Mouse (Mus musculus) stomach, embryonic 15.5 days (tissue): ENCODE data around the gene Apol9b. TPM values are rescaled to one million over a fixed set of nuclear protein-coding genes. Genes with fewer than 3 reads are reported as not detected.
"Not testable (repeated sequence)": the region's sequence is repeated elsewhere in the genome, so short reads cannot be mapped to it uniquely, and the experiment has no call there.

Experiments
- ATAC-seq: fragments of 200-750 bp; cut with Nextera tagmentation; 2 replicates; pipeline ENCODE4 v1.8.0; 2017; ENCODE audit warnings: low read depth, moderate number of reproducible peaks, moderate TSS enrichment; ENCODE audit not compliant: insufficient read depth, low FRiP score
- H3K27ac ChIP-seq: fragments of 300-500 bp; sonication (generic); 2 replicates; pipeline ENCODE4 v1.5.1; 2015; ENCODE audit warnings: mild to moderate bottlenecking, inconsistent platforms
- H3K27me3 ChIP-seq: fragments of 300-500 bp; sonication (generic); replicated peaks from 2 replicates; pipeline ENCODE4 v1.6.1; 2015; ENCODE audit warnings: inconsistent platforms
- H3K36me3 ChIP-seq: fragments of 300-500 bp; sonication (generic); 2 replicates; pipeline ENCODE4 v1.6.1; 2015; ENCODE audit warnings: inconsistent platforms
- H3K4me1 ChIP-seq: fragments of 300-500 bp; sonication (generic); 2 replicates; pipeline ENCODE4 v1.6.1; 2015; ENCODE audit warnings: inconsistent platforms
- H3K4me2 ChIP-seq: fragments of 300-500 bp; sonication (generic); 2 replicates; pipeline ENCODE4 v1.6.1; 2015; ENCODE audit warnings: mild to moderate bottlenecking, inconsistent platforms
- H3K4me3 ChIP-seq: fragments of 300-500 bp; sonication (generic); replicated peaks from 2 replicates; pipeline ENCODE4 v1.5.1; 2015; ENCODE audit warnings: inconsistent platforms
- H3K9ac ChIP-seq: fragments of 300-500 bp; sonication (generic); 2 replicates; pipeline ENCODE4 v1.6.1; 2015; ENCODE audit warnings: inconsistent platforms
- H3K9me3 ChIP-seq: fragments of 300-500 bp; sonication (generic); 2 replicates; pipeline ENCODE4 v1.6.1; 2016; ENCODE audit warnings: inconsistent platforms
- WGBS: fragments of 180-500 bp; shearing (Covaris S2); methylation state at CpG from one replicate; pipeline ENCODE4 v1.1.7; 2015; 5-methylcytosine and 5-hydroxymethylcytosine counted together
- polyA plus RNA-seq: library from polyadenylated mRNA; unstranded; fragments of >200 nt; fragmentation: Nextera tagmentation; extraction: Ambion mirVana; gene quantifications from 2 replicates; pipeline ENCODE4 v1.2.1, GENCODE M21; 2015

The Apol9b gene
- 0.13 TPM in 1 of 2 replicates, not detected in the other for polyA plus RNA-seq

DNA sequence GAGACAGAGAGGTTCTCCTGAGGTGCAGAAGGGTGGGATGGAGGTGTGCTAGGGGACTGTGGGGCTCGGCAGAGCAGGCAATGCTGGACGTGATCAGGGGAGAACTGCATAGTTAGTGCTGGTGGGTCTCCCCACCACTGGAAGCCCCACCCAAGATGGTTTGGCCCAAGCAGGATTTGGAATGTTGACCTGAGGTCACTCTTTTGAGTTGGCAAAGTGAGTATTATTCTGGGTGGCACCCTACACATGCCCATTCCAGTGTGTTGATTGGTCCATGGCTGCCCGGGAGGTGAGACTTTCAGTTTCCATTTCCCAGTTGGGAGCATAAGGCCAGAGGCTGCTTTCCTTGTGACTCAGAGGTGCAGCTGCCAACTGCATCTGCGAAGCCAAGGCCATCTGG lies at the start of gene Apol9b:
Gene Apol9b (plus strand): TSS at position 301 of the 400 bp plus-strand sequence.
- H3K4me2 ChIP-seq, H3K9ac ChIP-seq, H3K4me3 ChIP-seq, H3K36me3 ChIP-seq, ATAC-seq, H3K27ac ChIP-seq, H3K9me3 ChIP-seq, H3K4me1 ChIP-seq, H3K27me3 ChIP-seq: not testable (repeated sequence)
- WGBS, result 85% methylated on average over 1 of the region's 4 CpGs

DNA sequence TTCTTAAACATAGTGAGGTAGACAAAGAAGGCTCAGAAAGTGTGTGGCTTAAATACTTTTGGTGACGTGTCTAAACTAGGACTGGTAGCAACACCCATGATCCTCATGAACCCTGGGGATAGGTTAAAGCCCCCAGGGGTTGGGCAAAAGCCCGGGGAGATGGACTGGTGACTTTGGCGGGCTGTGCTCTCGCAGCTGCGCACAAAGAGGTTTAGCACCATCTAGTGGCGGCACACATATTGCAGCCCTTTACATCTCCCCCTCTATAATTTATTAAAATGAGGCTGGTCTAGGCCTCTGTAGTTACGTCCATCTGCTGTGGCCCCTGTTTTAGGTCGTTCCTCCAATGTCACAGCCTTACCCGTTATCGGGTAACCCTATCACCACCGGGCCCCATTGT lies 44.9 kb upstream of the Apol9b start:
- ATAC-seq, H3K4me1 ChIP-seq, H3K9ac ChIP-seq, H3K27me3 ChIP-seq, H3K4me3 ChIP-seq, H3K4me2 ChIP-seq, H3K9me3 ChIP-seq, H3K36me3 ChIP-seq, H3K27ac ChIP-seq: not testable (repeated sequence)
- 19% methylated on average over 11 of the region's 11 CpGs for WGBS

DNA sequence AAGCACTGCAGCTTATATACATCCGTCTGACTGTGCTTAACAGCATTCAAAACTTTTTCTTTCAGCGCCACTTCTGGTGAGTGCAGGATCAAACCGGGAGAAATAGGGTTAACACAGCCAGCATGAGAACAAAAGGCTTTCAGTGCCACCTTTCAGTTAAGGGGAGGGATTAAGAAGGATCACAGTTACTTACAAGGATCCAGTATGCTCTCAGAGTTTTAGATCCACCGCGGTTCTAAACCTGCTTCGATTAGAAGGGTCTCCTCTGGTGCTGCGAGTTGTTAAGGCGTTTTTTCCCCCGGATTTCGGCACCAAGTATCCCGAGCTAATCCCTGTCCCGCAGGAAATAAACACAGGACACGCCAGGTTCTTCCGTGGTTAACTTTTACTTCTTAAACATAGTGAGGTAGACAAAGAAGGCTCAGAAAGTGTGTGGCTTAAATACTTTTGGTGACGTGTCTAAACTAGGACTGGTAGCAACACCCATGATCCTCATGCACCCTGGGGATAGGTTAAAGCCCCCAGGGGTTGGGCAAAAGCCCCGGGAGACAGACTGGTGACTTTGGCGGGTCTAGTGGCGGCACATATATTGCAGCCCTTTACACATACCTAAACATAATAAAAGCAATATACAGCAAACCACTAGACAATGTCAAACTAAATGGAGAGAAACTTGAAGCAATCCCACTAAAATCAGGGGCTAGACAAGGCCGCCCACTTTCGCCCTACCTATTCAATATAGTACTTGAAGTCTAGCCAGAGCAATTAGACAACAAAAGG lies 37.1 kb upstream of the Apol9b start:
- H3K9ac ChIP-seq, H3K27me3 ChIP-seq, H3K27ac ChIP-seq, H3K36me3 ChIP-seq, H3K9me3 ChIP-seq, H3K4me1 ChIP-seq, ATAC-seq: not testable (repeated sequence)
- Histone ChIP-seq H3K4me2 (peak overlapping the region; percentile 47), H3K4me3 (peak overlapping the region; percentile 27)
- 9% methylated on average over 20 of the region's 20 CpGs for WGBS

DNA sequence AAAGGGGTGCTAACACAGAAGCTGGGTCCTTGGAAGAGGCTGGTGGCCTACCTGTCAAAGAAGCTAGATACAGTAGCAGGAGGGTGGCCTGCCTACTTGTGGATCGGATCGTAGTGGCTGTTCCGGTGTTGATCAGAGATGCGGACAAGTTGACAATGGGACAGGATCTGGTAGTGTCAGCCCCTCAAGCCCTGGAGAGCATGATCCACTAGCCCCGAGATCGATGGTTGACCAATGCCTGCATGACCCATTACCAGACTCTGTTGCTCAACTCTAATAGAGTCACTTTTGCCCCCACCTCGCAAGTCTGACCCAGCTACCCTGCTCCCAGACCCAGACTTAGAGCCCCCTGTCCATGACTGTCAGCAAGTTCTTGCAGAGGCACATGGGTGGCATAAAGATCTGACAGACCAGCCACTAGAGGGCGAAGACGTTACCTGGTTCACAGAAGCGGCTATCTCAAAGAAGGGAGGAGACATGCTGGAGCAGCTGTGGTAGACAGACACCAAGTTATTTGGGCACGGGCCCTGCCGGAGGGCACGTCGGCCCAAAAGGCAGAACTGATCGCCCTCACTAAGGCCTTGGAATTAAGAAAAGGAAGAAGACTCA lies 34.0 kb upstream of the Apol9b start:
- not testable (repeated sequence) for H3K36me3 ChIP-seq, H3K9me3 ChIP-seq, ATAC-seq, H3K4me1 ChIP-seq, H3K27ac ChIP-seq, H3K4me3 ChIP-seq, H3K4me2 ChIP-seq, H3K27me3 ChIP-seq, H3K9ac ChIP-seq
- 39% methylated on average over 11 of the region's 15 CpGs for WGBS

DNA sequence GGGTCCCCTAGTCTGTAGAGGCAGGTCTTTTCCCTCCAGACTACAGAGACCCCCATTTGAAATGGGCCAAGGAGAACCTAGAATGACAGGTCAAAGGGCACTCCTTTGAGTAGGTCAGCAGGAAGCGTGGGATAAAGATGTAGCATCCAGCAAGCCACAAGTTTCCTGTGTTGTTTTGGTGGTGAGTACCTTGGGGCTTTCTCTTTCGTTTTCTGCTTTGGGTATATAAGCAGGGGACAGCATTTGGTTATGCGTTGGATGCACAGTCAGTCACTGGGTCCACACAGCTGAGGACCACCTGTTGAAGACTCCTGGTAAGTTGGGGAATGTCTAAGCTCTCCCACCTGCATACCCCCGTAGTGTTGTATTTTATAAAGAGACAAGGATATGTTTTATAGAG lies 30.2 kb upstream of the Apol9b start, which contains the start of gene Apol7e:
Gene Apol7e (plus strand): TSS at position 202 of the 400 bp plus-strand sequence.
- H3K4me2 ChIP-seq, H3K27ac ChIP-seq, H3K36me3 ChIP-seq, ATAC-seq, H3K9ac ChIP-seq, H3K4me3 ChIP-seq, H3K27me3 ChIP-seq, H3K4me1 ChIP-seq, H3K9me3 ChIP-seq: not testable (repeated sequence)
- WGBS, result 71% methylated on average over 4 of the region's 4 CpGs

DNA sequence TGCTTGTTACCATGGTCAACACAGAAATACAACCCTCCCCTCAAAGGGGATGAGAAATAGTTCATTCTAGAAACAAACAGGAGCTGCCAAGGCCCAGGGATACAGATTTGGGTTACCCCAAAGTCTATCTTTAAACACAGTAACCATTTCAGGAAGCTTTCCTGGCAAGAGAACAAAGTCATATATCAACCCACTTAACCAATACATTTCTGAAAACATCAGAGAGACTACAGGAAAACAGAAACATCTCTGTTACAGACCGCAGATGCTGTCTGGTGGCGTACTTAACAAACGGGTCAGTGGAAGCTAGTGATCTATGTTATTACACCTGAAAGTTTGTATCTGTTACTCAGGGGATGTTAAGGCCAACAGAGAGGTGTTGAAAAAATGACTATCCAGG lies 23.5 kb upstream of the Apol9b start:
- not testable (repeated sequence) for H3K9ac ChIP-seq, H3K36me3 ChIP-seq, H3K9me3 ChIP-seq, H3K4me2 ChIP-seq, H3K4me3 ChIP-seq, ATAC-seq, H3K27me3 ChIP-seq, H3K27ac ChIP-seq, H3K4me1 ChIP-seq
- 77% methylated on average over 3 of the region's 3 CpGs for WGBS

DNA sequence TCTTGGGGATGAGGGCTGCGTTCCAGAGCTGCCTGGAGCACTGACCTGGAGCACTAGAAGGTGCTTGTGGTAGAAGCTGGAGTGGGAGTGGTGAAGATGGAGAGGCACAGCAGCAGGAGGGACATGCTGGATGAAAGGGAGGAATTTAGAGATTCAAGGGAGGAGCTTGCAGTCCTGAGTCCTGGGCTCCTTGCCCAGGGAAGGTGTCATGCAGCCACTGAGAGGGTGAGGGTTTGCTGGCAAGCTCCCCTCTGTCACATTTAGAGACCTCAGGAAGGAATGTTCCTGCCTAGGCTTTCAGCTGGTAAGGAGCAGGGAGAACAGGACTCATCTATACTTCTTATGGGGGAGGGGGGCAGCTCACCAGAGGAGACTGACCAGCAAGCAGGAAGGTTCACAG lies 19.9 kb upstream of the Apol9b start:
- WGBS, result 77% methylated on average over 1 of the region's 1 CpGs
- H3K9me3 ChIP-seq, H3K27ac ChIP-seq, H3K27me3 ChIP-seq, H3K4me2 ChIP-seq, H3K4me3 ChIP-seq, H3K4me1 ChIP-seq, H3K36me3 ChIP-seq, H3K9ac ChIP-seq: not testable (repeated sequence)
- peak; percentile 22; the same call in 1 of the 2 replicates for ATAC-seq

DNA sequence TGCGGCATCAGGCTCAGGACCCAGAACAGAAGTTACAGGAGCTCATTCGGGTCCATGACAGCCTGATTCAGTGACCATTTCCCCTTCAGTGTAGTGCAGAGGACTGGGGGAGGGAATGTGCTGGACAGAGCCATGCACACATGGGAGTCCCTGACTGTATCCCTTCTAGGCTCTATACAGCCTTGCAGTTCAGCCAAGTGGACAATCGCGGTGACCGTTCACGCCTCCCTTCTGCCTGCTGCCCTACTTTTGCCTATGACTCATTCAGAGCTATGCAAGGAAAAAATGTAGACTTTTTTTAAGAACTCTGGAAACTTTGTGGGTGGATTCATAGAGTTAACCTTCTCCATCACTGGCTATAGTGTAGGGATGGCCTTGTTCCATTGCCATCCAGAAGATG lies 10.6 kb upstream of the Apol9b start:
- H3K4me1 ChIP-seq, H3K9ac ChIP-seq, ATAC-seq, H3K9me3 ChIP-seq, H3K27me3 ChIP-seq, H3K4me2 ChIP-seq, H3K36me3 ChIP-seq, H3K27ac ChIP-seq, H3K4me3 ChIP-seq: not testable (repeated sequence)
- 47% methylated on average over 5 of the region's 6 CpGs for WGBS

DNA sequence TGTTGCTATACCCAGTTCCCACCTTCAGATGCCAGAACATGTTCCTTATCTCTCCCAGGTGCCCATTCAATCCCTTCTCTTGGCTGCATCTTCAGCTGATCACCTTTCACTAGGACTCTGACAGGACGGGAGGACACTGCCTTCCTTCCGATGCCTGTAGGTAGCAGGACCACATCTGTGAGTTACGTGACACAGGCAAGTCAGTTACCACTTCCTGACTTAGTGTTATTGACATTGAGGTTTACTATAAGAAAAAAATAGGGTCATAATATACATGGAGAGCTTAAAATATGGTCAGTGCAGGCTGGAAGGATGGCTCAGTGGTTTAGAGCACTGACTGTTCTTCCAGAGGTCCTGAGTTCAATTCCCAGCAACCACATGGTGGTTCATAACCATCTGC lies 7.3 kb upstream of the Apol9b start:
- not testable (repeated sequence) for ATAC-seq, H3K36me3 ChIP-seq, H3K27ac ChIP-seq, H3K4me2 ChIP-seq, H3K9me3 ChIP-seq, H3K4me1 ChIP-seq, H3K4me3 ChIP-seq, H3K9ac ChIP-seq, H3K27me3 ChIP-seq
- no CpG with 5 or more reads among the region's 3 CpGs for WGBS

DNA sequence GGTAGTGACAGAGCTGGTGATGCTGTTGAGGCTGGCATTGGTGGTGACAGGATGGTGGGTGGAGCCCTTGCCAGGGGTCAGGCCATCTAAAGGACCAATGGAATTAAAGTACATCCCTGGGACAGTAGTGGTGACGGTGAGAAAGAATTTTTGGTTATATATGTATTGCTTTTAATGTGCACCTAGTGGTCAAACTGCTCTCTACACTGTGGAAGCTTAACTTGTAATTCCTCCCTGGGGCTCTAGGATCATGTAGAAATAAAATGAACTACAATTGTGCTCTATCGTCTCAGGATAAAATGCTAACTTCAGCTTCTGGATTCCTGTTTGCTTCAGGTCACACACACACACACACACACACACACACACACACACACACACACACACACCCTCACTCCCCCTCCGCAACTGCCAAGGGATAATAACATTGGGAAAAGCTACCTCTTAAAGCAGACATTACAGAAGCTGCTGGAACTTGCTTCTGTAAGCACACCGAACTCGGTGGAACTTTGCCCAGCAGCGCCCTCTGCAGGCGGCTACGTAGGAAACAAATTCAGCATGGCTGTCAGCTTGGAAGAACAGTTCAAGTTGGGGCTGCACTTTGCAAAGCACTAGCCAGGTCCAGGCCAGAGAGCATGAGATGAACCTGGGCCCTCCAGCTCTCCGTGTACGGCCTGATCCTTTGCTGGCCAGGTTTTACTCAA lies 4.5 kb upstream of the Apol9b start:
- not testable (repeated sequence) for H3K9ac ChIP-seq, H3K36me3 ChIP-seq, H3K4me1 ChIP-seq, H3K4me3 ChIP-seq, ATAC-seq, H3K27ac ChIP-seq, H3K27me3 ChIP-seq, H3K9me3 ChIP-seq, H3K4me2 ChIP-seq
- 27% methylated on average over 2 of the region's 10 CpGs for whole genome bisulfite sequencing

DNA sequence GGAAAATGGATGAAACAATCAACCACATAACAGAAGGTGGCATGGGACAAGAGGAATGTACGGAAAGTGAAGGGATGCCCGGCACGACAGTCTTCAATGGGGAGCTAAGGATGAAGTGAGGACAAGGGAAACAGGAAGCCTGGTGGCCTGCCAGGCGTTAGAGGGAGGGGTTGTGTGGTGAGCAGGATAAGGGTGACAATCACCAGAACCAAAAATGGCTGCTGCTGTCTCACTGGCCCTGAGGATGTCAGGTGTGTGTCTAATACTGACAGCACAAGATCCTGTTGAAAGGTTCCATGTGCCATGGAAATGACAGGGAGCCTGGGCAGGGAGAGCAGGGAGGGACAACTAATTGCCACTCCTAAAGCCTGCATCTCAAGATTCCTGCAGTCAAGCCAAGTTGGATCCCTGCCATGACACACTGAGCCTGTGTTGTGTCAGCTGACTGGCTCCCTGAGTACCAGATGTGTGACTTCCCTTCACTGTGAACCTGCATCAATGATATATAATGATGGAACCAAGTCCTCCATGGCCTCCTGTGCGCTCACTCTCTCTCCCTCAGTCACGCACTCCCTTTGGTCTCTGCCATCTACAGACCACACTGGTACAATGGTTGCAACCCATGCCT lies 3.3 kb upstream of the Apol9b start:
- not testable (repeated sequence) for H3K9ac ChIP-seq, H3K27ac ChIP-seq, ATAC-seq, H3K27me3 ChIP-seq, H3K4me3 ChIP-seq, H3K36me3 ChIP-seq, H3K9me3 ChIP-seq, H3K4me2 ChIP-seq, H3K4me1 ChIP-seq
- WGBS, result 68% methylated on average over 6 of the region's 6 CpGs

DNA sequence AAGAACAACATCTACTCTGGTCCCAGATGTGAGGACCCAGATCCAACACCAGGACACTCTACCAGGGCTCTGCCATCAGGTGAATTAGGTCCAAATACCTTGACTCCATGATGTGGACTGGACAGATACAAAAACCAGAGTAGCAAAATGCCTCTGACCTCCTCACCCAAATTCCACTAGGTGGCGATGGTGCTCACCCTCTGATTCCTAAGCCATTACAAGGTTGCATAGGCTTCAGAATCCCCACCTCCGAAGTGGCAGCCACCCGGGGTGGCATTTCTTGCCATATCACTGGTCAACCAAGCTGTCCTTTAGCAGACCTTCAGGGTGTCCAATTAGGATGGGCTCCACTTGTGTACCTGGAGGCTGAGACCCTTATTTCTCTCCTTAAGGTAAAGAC lies 1.7 kb upstream of the Apol9b start:
- not testable (repeated sequence) for H3K4me3 ChIP-seq
- peak; percentile 36; the same call in 1 of the 2 replicates for ATAC-seq

More for the DNA sequence above, 1.7 kb upstream of the Apol9b start:
- H3K9ac ChIP-seq, H3K4me2 ChIP-seq, H3K27ac ChIP-seq, H3K27me3 ChIP-seq, H3K36me3 ChIP-seq, H3K9me3 ChIP-seq, H3K4me1 ChIP-seq: not testable (repeated sequence)
- 4% methylated on average over 3 of the region's 3 CpGs for WGBS
